ENCODE assay signal across 8 mouse cellular contexts in the genomic region with DNA sequence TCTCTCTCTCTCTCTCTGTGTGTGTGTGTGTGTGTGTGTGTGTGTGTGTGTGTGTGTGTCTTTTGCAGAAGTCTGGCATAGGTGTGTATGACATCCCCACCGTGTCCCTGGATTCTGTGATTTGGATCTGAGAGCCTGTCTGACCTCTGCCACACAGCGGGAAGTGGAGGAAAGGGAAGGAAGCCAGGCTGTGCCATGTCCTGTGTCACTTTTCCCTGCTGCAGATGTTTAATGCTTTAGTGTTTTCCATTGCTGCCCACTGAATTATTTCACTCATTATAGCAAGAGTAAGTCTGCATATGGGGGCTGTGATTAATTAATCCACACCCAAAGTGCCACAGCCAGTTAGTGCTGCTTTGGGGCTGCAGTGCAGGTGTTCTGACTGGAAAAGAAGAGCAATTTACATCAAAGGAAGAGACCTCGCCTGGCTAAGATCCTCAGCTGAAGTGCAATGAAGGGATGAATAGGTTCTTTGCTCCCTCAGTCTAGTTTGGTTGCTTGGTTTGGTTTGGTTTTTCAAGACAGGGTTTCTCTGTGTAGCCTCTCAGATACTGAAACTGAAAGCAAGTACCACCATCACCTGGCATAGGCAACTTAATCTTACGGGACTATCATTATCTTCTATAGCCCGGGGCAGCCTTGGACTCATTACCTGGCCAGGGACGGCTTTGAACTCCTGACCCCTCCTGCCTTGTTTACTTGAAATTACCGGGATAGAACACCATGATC. TPM values are rescaled to one million over a fixed set of nuclear protein-coding genes. Genes with fewer than 3 reads are reported as not detected.
DNase-seq lines count a peak whose midpoint lies in the region; ATAC-seq lines count a peak whose summit lies in the region.

No protein-coding gene starts in this region.

- 48% methylated on average over 7 of the region's 7 CpGs for WGBS in lung, embryonic 15.5 days
- 32% methylated on average over 7 of the region's 7 CpGs for WGBS in embryonic facial prominence, embryonic 15.5 days
- 43% methylated on average over 7 of the region's 7 CpGs for WGBS in intestine, embryonic 15.5 days
- WGBS in neural tube, embryonic 15.5 days: 43% methylated on average over 7 of the region's 7 CpGs

- DNase-seq in lung, postnatal 36 days: no peak
- DNase-seq in frontal cortex, postnatal 36 days (ENCODE audit: low spot score in 2 of 2): no peak
- no peak for DNase-seq in right cerebral cortex, postnatal 10 days (ENCODE audit: low spot score in 2 of 2)
- no peak for DNase-seq in urinary bladder, postnatal 25 days (ENCODE audit: low spot score)

- no peaks in the 10 kb centered on the region for H3K9me3 ChIP-seq in lung, embryonic 15.5 days
- no peaks in the 10 kb centered on the region for H3K9me3 ChIP-seq in embryonic facial prominence, embryonic 15.5 days (replicated peaks)
- H3K9me3 ChIP-seq in intestine, embryonic 15.5 days: no peaks in the 10 kb centered on the region
- no peaks in the 10 kb centered on the region for H3K9me3 ChIP-seq in neural tube, embryonic 15.5 days (replicated peaks)

- H3K9ac ChIP-seq in lung, embryonic 15.5 days: no peak overlapping the region
- no peak overlapping the region for H3K9ac ChIP-seq in embryonic facial prominence, embryonic 15.5 days
- H3K9ac ChIP-seq in intestine, embryonic 15.5 days: no peak overlapping the region
- no peak overlapping the region for H3K9ac ChIP-seq in neural tube, embryonic 15.5 days (replicated peaks)

- H3K4me2 ChIP-seq in lung, embryonic 15.5 days: peak overlapping the region; percentile 93
- peak overlapping the region; percentile 98 for H3K4me2 ChIP-seq in embryonic facial prominence, embryonic 15.5 days (replicated peaks)
- peak overlapping the region; percentile 99 for H3K4me2 ChIP-seq in intestine, embryonic 15.5 days (replicated peaks)
- H3K4me2 ChIP-seq in neural tube, embryonic 15.5 days: peak overlapping the region; percentile 93

- no peak for ATAC-seq in lung, embryonic 15.5 days (ENCODE audit: borderline replicate concordance, extremely low read depth, low FRiP score, low TSS enrichment)
- ATAC-seq in embryonic facial prominence, embryonic 15.5 days (ENCODE audit: insufficient number of reproducible peaks, low FRiP score, low TSS enrichment, low read depth): no peak
- ATAC-seq in intestine, embryonic 15.5 days: 0 out of 2 replicates have a peak, but pooled peaks have one; percentile 18
- ATAC-seq in neural tube, embryonic 15.5 days (ENCODE audit: low FRiP score): no peak; the same call in 1 of the 2 replicates

- H3K4me1 ChIP-seq in lung, embryonic 15.5 days: peaks cover 16% of the 10 kb centered on the region
- H3K4me1 ChIP-seq in embryonic facial prominence, embryonic 15.5 days: peaks cover 33% of the 10 kb centered on the region
- H3K4me1 ChIP-seq in intestine, embryonic 15.5 days (replicated peaks): peaks cover 14% of the 10 kb centered on the region
- H3K4me1 ChIP-seq in neural tube, embryonic 15.5 days: peaks cover 23% of the 10 kb centered on the region

- peak overlapping the region; percentile 46; the same call in 1 of the 2 replicates for H3K4me3 ChIP-seq in lung, embryonic 15.5 days
- peak overlapping the region; percentile 50 for H3K4me3 ChIP-seq in embryonic facial prominence, embryonic 15.5 days (replicated peaks)
- H3K4me3 ChIP-seq in intestine, embryonic 15.5 days (replicated peaks): no peak overlapping the region
- peak overlapping the region; percentile 49; the same call in 1 of the 2 replicates for H3K4me3 ChIP-seq in neural tube, embryonic 15.5 days (replicated peaks)

- H3K36me3 ChIP-seq in lung, embryonic 15.5 days: no peaks in the 10 kb centered on the region
- no peaks in the 10 kb centered on the region for H3K36me3 ChIP-seq in embryonic facial prominence, embryonic 15.5 days
- H3K36me3 ChIP-seq in intestine, embryonic 15.5 days: no peaks in the 10 kb centered on the region
- H3K36me3 ChIP-seq in neural tube, embryonic 15.5 days: no peaks in the 10 kb centered on the region

- H3K27ac ChIP-seq in lung, embryonic 15.5 days: peak overlapping the region; percentile 73
- no peak overlapping the region for H3K27ac ChIP-seq in embryonic facial prominence, embryonic 15.5 days (replicated peaks)
- no peak overlapping the region for H3K27ac ChIP-seq in intestine, embryonic 15.5 days
- H3K27ac ChIP-seq in neural tube, embryonic 15.5 days (replicated peaks): no peak overlapping the region

- H3K27me3 ChIP-seq in lung, embryonic 15.5 days: no peaks in the 10 kb centered on the region
- H3K27me3 ChIP-seq in embryonic facial prominence, embryonic 15.5 days: no peaks in the 10 kb centered on the region
- H3K27me3 ChIP-seq in intestine, embryonic 15.5 days (replicated peaks): no peaks in the 10 kb centered on the region
- H3K27me3 ChIP-seq in neural tube, embryonic 15.5 days (replicated peaks): no peaks in the 10 kb centered on the region; the same call in 1 of the 2 replicates

RNA-seq across cellular contexts. Expression of gene Kdm7a, which starts 51.2 kb away (rescaled TPM):
- 5.8 and 6.8 TPM in 2 replicates for polyA plus RNA-seq in lung, embryonic 15.5 days (2015; fragmentation: Nextera tagmentation; extraction: Ambion mirVana)
- 6.3 and 6.8 TPM in 2 replicates for polyA plus RNA-seq in embryonic facial prominence, embryonic 15.5 days (2015; fragmentation: Nextera tagmentation; extraction: Ambion mirVana)
- 4.9 and 5.1 TPM in 2 replicates for polyA plus RNA-seq in intestine, embryonic 15.5 days (2015; fragmentation: Nextera tagmentation; extraction: Ambion mirVana)
- polyA plus RNA-seq in neural tube, embryonic 15.5 days (2015; fragmentation: Nextera tagmentation; extraction: Ambion mirVana): 3.9 and 4.1 TPM in 2 replicates
